Comparison of ENCODE assay signal across 11 mouse cellular contexts in genomic region chr2:57239356-57239755, GRCm38 (mm10). TPM values are rescaled to one million over a fixed set of nuclear protein-coding genes. Genes with fewer than 3 reads are reported as not detected.
DNase-seq lines count a peak whose midpoint lies in the region; ATAC-seq and TF ChIP-seq lines count a peak whose summit lies in the region.
"Had no signal": no experiment of that assay in that cellular context is flagged by ENCODE, and none has a peak within 500 bp of the region (broad histone marks: within the 10 kb centered on the region; RNA-seq: fewer than 3 reads in every experiment).

No protein-coding gene starts in this region.

- peak overlapping the region; percentile 98 for H3K4me2 ChIP-seq in heart, embryonic 15.5 days
- peak overlapping the region; percentile 89; the same call in 1 of the 2 replicates for H3K4me2 ChIP-seq in intestine, embryonic 16.5 days (ENCODE audit: low read depth, low read length)
- peak overlapping the region; percentile 97 for H3K4me2 ChIP-seq in stomach, postnatal 0 days (replicated peaks; ENCODE audit: low read depth)

- no peaks in the 10 kb centered on the region for H3K36me3 ChIP-seq in heart, embryonic 15.5 days
- no peaks in the 10 kb centered on the region for H3K36me3 ChIP-seq in thymus, adult 2 months (ENCODE audit: control insufficient read depth, insufficient read depth, low read length)
- no peaks in the 10 kb centered on the region for H3K36me3 ChIP-seq in intestine, embryonic 16.5 days (ENCODE audit: control insufficient read depth, insufficient read depth, low read length)
- no peaks in the 10 kb centered on the region for H3K36me3 ChIP-seq in stomach, postnatal 0 days (ENCODE audit: control insufficient read depth, insufficient read depth, low read length)
- H3K36me3 ChIP-seq: midbrain, embryonic 13.5 days had no signal

- no peak for DNase-seq in heart, postnatal 14 days
- no peak for DNase-seq in thymus, adult 2 months
- DNase-seq in thymus, postnatal 14 days = no peak
- no peak for DNase-seq in stomach, postnatal 0 days (ENCODE audit: low spot score)
- DNase-seq in B cell, adult 2 months = no peak
- no peak for DNase-seq in right cerebral cortex, adult 2 months (ENCODE audit: low spot score in 2 of 2)
- DNase-seq: cerebellum, adult 11 months; gastrocnemius, postnatal 14 days had no signal

- H3K9ac ChIP-seq in heart, embryonic 15.5 days = no peak overlapping the region
- no peak overlapping the region for H3K9ac ChIP-seq in intestine, embryonic 16.5 days (ENCODE audit: low read depth, low read length)
- no peak overlapping the region for H3K9ac ChIP-seq in stomach, postnatal 0 days (ENCODE audit: low read length)

- no peak overlapping the region for H3K27ac ChIP-seq in heart, embryonic 15.5 days
- H3K27ac ChIP-seq in thymus, adult 2 months (ENCODE audit: control insufficient read depth, insufficient read depth, low read length) = peak overlapping the region; percentile 54
- H3K27ac ChIP-seq in intestine, embryonic 16.5 days (ENCODE audit: low read length) = no peak overlapping the region
- no peak overlapping the region; the same call in 1 of the 2 replicates for H3K27ac ChIP-seq in stomach, postnatal 0 days (replicated peaks)
- H3K27ac ChIP-seq: midbrain, embryonic 13.5 days had no signal

- no peaks in the 10 kb centered on the region for H3K27me3 ChIP-seq in heart, embryonic 15.5 days
- H3K27me3 ChIP-seq in thymus, adult 2 months (ENCODE audit: control insufficient read depth, insufficient read depth, low read length) = no peaks in the 10 kb centered on the region
- H3K27me3 ChIP-seq in intestine, embryonic 16.5 days (replicated peaks; ENCODE audit: control insufficient read depth, insufficient read depth, low read length) = no peaks in the 10 kb centered on the region
- no peaks in the 10 kb centered on the region for H3K27me3 ChIP-seq in stomach, postnatal 0 days (ENCODE audit: control insufficient read depth, insufficient read depth, low read length)

- peaks cover 13% of the 10 kb centered on the region for H3K4me1 ChIP-seq in heart, embryonic 15.5 days (replicated peaks)
- peaks cover 7% of the 10 kb centered on the region for H3K4me1 ChIP-seq in thymus, adult 2 months (replicated peaks; ENCODE audit: control insufficient read depth, insufficient read depth, low read length)
- H3K4me1 ChIP-seq in intestine, embryonic 16.5 days (ENCODE audit: control insufficient read depth, insufficient read depth, low read length) = peaks cover 7% of the 10 kb centered on the region; the same call in 1 of the 2 replicates
- H3K4me1 ChIP-seq in stomach, postnatal 0 days (replicated peaks; ENCODE audit: control insufficient read depth, insufficient read depth) = no peaks in the 10 kb centered on the region; the same call in 1 of the 2 replicates

- no peak for TF ChIP-seq CTCF in thymus, adult 2 months (IDR thresholded peaks at IDR 0.05; ENCODE audit: borderline replicate concordance, control insufficient read depth, extremely low read depth, insufficient read depth, low read length, poor library complexity)
- TF ChIP-seq CTCF in stomach, postnatal 0 days (IDR thresholded peaks at IDR 0.05; ENCODE audit: low read depth) = no peak

- no peak for TF ChIP-seq POLR2A in thymus, adult 2 months (IDR thresholded peaks at IDR 0.05; ENCODE audit: control insufficient read depth, extremely low read depth, insufficient read depth, low read length, poor library complexity)

- intact Hi-C loops in heart, postnatal 14 days (cut with DNase I) = loop anchor here (2.0 kb wide), 2 partner anchors 57 to 125 kb away; no protein-coding TSS in a partner anchor

- no peak for TF ChIP-seq EP300 in stomach, postnatal 0 days (optimal IDR thresholded peaks at IDR 0.05)

- H3K4me3 ChIP-seq in heart, embryonic 15.5 days = peak overlapping the region; percentile 66; the same call in 1 of the 2 replicates
- H3K4me3 ChIP-seq in thymus, adult 2 months (ENCODE audit: control insufficient read depth, insufficient read depth, low read length) = no peak overlapping the region
- H3K4me3 ChIP-seq in intestine, embryonic 16.5 days (ENCODE audit: low read length) = peak overlapping the region; percentile 73; the same call in 1 of the 2 replicates
- peak overlapping the region; percentile 80; the same call in 1 of the 2 replicates for H3K4me3 ChIP-seq in stomach, postnatal 0 days (ENCODE audit: low read depth, low read length)

- 52% methylated on average over 2 of the region's 2 CpGs for WGBS in heart, embryonic 15.5 days
- 30% methylated on average over 2 of the region's 2 CpGs for WGBS in thymus, adult 2 months
- WGBS in intestine, embryonic 16.5 days = 37% methylated on average over 2 of the region's 2 CpGs
- 44% methylated on average over 2 of the region's 2 CpGs for WGBS in stomach, postnatal 0 days

- H3K9me3 ChIP-seq in heart, embryonic 15.5 days (replicated peaks) = no peaks in the 10 kb centered on the region
- H3K9me3 ChIP-seq in intestine, embryonic 16.5 days (ENCODE audit: control insufficient read depth, low read length) = no peaks in the 10 kb centered on the region
- no peaks in the 10 kb centered on the region for H3K9me3 ChIP-seq in stomach, postnatal 0 days (ENCODE audit: control insufficient read depth, low read length)
- H3K9me3 ChIP-seq: midbrain, embryonic 13.5 days had no signal

- ATAC-seq in heart, embryonic 15.5 days (replicated peaks; ENCODE audit: insufficient number of reproducible peaks, insufficient read depth, low FRiP score, low read depth) = no peak
- ATAC-seq in intestine, embryonic 16.5 days = no peak
- ATAC-seq in stomach, postnatal 0 days (ENCODE audit: low FRiP score, low TSS enrichment) = no peak
- ATAC-seq: midbrain, embryonic 13.5 days had no signal

RNA-seq across cellular contexts. Expression of gene Gpd2, which starts 1.9 kb away (rescaled TPM):
- 10.1 and 12.7 TPM in 2 replicates for polyA plus RNA-seq in heart, embryonic 15.5 days (2015; fragmentation: Nextera tagmentation; extraction: Ambion mirVana)
- total RNA-seq in heart, postnatal 14 days (2021) = 10 to 100 TPM; 14.5 to 22.0 TPM
- polyA plus RNA-seq in thymus, adult 2 months (2012; rRNA removed) = 10.0 and 14.6 TPM in 2 replicates
- polyA plus RNA-seq in intestine, embryonic 16.5 days (2015; fragmentation: Nextera tagmentation; extraction: Ambion mirVana) = 23.0 and 27.0 TPM in 2 replicates
- polyA plus RNA-seq in stomach, postnatal 0 days (2015; fragmentation: Nextera tagmentation; extraction: Ambion mirVana) = 32.4 and 33.5 TPM in 2 replicates
